Mouse (Mus musculus): ENCODE results near the gene Mrpl4.
"Not testable (repeated sequence)": the region's sequence is repeated elsewhere in the genome, so short reads cannot be mapped to it uniquely, and the experiment has no call there.

Gene Mrpl4

GRCm38 (mm10) chr9:21041308-21041707 lies 38.8 kb downstream of the Mrpl4 start:
- no peak for DNase-seq (ENCODE audit: low spot score)

DNA sequence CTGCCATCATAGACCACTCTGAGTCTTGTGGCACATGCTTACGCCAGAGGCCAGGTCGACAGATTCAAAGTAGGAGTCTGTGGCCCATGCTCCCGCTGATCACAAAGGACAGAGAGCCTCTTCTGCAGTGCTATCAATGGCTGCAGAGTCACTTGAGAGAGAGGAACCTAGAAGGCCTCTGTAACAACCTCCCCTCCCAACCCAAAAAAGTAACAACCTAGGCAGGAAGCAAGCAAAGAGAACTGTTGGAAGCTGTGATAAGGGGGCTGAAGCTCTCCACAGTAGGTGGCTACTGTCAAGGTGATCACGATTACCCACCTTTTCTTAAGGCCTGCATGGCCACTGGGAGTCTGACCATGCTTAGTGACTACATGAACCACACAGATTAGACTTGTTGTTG lies 41.0 kb downstream of the Mrpl4 start:
- no peak for DNase-seq (ENCODE audit: low spot score)

DNA sequence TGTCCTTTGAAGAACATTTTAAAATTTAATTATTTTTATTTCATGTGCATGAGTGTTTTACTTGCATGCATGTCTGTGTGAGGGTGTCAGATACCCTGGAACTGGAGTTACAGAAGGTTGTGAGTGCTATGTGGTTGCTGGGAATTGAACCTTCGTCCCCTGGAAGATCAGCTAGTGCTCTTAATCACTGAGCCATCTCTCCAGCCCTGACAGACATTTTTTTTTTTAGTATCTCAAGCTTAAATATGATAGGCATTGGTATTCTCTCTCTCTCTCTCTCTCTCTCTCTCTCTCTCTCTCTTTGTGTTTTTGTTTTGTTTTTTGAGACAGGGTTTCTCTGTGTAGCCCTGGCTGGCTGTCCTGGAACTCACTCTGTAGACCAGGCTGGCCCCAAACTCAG lies 42.2 kb downstream of the Mrpl4 start:
- not testable (repeated sequence) for DNase-seq (ENCODE audit: low spot score)

DNA sequence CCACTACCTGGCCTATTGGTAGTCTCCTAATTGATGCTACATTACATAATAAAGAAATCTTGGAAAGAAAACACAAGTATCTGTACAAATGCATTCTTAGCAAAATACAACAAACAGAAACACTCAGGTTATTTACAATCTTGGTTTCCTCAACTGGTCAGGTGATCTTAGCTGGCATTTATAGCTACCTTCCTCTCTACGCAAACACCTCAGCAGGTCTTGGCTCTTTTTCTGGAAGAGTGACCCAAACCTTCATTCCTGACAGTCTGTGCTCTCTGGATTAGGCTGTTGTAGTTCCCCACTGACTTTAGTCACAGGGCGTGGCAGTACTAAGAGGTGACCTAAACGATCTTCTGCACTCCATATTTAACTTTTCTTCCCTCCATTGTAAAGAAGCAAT lies 42.7 kb downstream of the Mrpl4 start:
- DNase-seq (ENCODE audit: low spot score) = no peak

DNA sequence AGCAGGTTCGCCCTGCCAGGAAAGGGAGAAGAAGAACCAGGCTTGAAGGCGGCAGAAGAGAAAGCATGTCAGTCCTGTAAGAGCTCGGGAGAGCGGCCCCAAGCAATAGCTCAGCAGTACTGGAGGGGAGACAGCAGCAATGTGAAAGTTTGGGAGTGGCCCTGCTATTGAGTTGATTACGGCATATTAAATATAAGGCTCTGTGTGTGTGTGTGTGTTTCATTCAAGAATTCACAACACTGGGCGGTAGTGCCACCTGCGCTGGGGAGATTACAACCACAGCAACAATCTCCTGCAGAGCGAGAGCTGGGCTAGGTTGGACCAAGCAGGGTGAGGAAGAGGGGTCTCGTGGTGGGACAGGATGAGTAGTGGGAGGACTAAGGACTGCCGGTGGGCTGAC lies 49.0 kb downstream of the Mrpl4 start:
- DNase-seq (ENCODE audit: low spot score) = no peak

Measured in ovary, postnatal 10 days (tissue).